Mouse (Mus musculus) G1E (cell line): ENCODE results near the gene 4930402F06Rik.

Experiments used
- CTCF ChIP-seq: IDR thresholded peaks from 2 replicates; pipeline ENCODE4 v1.5.1; 2012; ENCODE audit warnings: low read depth, low read length, inconsistent platforms, mixed read lengths
- TAL1 ChIP-seq: conservative IDR thresholded peaks from 2 replicates; pipeline ENCODE4 v1.6.1; 2012; ENCODE audit warnings: low read depth, low read length, inconsistent platforms, mixed read lengths

GRCm38 (mm10) chr2:35432472-35432871 lies 35.5 kb upstream of the 4930402F06Rik start:
- no peak for TF ChIP-seq CTCF
- TF ChIP-seq TAL1 = no peak
